Mouse (Mus musculus): ENCODE measurements at regions not wholly inside any gene's neighbourhood (a gene's known extent, or its start where the extent isn't known, plus 50 kb on each side); places are given as distances from the start of the nearest gene placed in this dataset.

- TF ChIP-seq CTCF (IDR thresholded peaks at IDR 0.05; ENCODE audit: low read depth, low read length) (no peak), POLR2A (IDR thresholded peaks at IDR 0.05; ENCODE audit: extremely low read depth, insufficient read depth, low read length) (no peak)
Measured at GRCm38 (mm10) chr3:21553159-21553758, 523.2 kb upstream of the Tbl1xr1 start.
